Mouse (Mus musculus): Measurements from ENCODE around the gene Acsm1. TPM values are rescaled to one million over a fixed set of nuclear protein-coding genes. Genes with fewer than 3 reads are reported as not detected.

Acsm1 gene
- polyA plus RNA-seq, 1 experiment from 2014 or later, result 7.4 TPM

DNA sequence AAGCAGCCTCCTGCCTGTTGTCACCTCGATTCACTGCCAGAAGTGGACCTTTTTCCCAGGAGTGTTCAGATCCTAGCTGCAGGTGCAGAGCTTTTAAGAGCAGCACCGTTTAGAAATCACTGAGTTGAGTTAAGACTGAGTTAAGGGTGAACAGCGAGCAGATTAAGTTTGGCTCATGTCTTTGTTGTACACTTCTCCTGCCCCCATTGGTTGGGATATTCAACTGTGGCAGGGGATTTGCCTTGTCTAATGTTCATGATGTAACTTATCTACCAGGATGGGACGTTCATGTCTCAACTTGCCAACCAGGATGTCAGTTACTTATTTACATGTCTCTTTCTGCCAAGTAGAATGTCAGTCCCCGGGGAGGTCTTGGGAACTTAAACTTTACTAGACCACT lies 35.5 kb downstream of the Acsm1 start:
- 75% methylated on average over 5 of the region's 5 CpGs for WGBS
- H3K9me3 ChIP-seq (ENCODE audit: low read length), result no peaks in the 10 kb centered on the region
- H3K4me2 ChIP-seq (replicated peaks; ENCODE audit: low read depth, low read length), result no peak overlapping the region
- ATAC-seq (ENCODE audit: low FRiP score, low TSS enrichment), result peak; percentile 63
- H3K4me3 ChIP-seq (ENCODE audit: low read length), result peak overlapping the region; percentile 22
- H3K27ac ChIP-seq (ENCODE audit: low read length), result peak overlapping the region; percentile 36; the same call in 1 of the 2 replicates
- H3K36me3 ChIP-seq (ENCODE audit: insufficient read depth, low read length), result no peaks in the 10 kb centered on the region
- H3K9ac ChIP-seq (replicated peaks; ENCODE audit: low read length), result no peak overlapping the region
- H3K4me1 ChIP-seq (ENCODE audit: insufficient read depth, low read length), result no peaks in the 10 kb centered on the region
- H3K27me3 ChIP-seq (ENCODE audit: insufficient read depth, low read length), result no peaks in the 10 kb centered on the region

DNA sequence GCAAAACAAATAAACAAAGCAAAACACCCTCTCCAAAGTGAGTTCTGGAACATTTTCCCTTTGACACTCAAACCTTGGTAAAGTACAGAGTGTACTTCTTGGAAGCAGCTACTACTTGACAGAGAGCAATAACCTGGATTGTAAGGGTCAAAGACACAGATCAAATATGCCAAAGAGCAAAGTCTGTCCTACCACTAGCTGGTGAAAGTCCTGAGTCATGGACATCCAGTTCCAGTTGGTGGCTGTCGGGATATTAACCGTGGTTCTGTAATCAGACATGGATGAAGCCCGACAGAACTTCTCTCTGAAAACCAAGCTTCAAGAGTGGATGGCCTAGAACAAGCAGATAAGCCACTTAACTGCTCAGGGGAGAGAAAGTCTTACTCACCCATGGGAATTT lies 61.1 kb downstream of the Acsm1 start:
- Histone ChIP-seq H3K4me1 (ENCODE audit: insufficient read depth, low read length) (no peaks in the 10 kb centered on the region), H3K27me3 (ENCODE audit: insufficient read depth, low read length) (no peaks in the 10 kb centered on the region), H3K9ac (replicated peaks; ENCODE audit: low read length) (no peak overlapping the region), H3K27ac (ENCODE audit: low read length) (no peak overlapping the region), H3K9me3 (ENCODE audit: low read length) (no peaks in the 10 kb centered on the region), H3K4me3 (ENCODE audit: low read length) (no peak overlapping the region), H3K4me2 (replicated peaks; ENCODE audit: low read depth, low read length) (no peak overlapping the region), H3K36me3 (ENCODE audit: insufficient read depth, low read length) (no peaks in the 10 kb centered on the region)
- ATAC-seq (ENCODE audit: low FRiP score, low TSS enrichment), result no peak
- WGBS, result 90% methylated on average over 3 of the region's 3 CpGs

DNA sequence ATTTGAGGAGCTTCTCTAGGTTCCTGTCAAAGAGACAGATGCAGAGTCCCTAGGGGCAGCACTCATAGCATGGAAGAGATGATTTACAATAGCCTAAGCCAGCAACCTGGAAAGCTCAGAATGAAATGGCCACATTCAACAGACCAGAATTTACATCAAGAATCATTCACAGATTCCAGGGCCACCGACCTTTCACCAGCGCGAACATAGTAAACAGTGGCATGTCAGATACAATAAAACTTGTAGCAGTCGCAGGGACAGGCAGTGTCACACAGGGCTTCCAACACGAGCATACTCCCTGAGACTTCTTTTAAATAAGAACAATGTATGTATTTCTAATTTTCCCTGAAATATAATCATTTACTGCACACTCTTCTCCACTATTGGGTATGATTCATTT lies 63.6 kb downstream of the Acsm1 start:
- ATAC-seq (ENCODE audit: low FRiP score, low TSS enrichment), result no peak
- H3K4me3 ChIP-seq (ENCODE audit: low read length), result no peak overlapping the region

DNA sequence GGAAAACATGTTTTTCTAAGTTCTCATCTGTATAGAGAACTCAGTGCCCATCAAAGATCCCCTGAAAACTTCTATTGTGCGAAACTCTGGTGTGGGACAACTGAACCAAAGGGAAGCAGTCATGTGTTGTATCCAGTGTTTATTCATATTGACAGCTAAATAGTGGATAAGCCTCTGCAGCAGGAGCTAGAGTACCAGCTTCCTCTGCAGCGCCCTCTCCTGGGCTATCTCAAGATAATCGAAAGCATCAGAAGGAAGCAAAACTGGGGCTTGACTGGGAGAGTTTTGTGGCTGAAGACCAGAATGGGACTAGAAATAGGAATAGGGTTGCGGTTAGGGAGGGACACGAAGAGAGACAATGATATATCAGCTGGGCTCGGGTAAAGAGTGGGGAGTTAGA lies 64.1 kb downstream of the Acsm1 start:
- H3K27me3 ChIP-seq (ENCODE audit: insufficient read depth, low read length), result no peaks in the 10 kb centered on the region
- H3K9me3 ChIP-seq (ENCODE audit: low read length), result no peaks in the 10 kb centered on the region
- WGBS, result 46% methylated on average over 6 of the region's 6 CpGs
- no peaks in the 10 kb centered on the region for H3K36me3 ChIP-seq (ENCODE audit: insufficient read depth, low read length)
- H3K9ac ChIP-seq (replicated peaks; ENCODE audit: low read length), result no peak overlapping the region
- no peak overlapping the region for H3K27ac ChIP-seq (ENCODE audit: low read length)
- no peaks in the 10 kb centered on the region for H3K4me1 ChIP-seq (ENCODE audit: insufficient read depth, low read length)
- no peak for ATAC-seq (ENCODE audit: low FRiP score, low TSS enrichment)
- no peak overlapping the region for H3K4me2 ChIP-seq (replicated peaks; ENCODE audit: low read depth, low read length)
- H3K4me3 ChIP-seq (ENCODE audit: low read length), result no peak overlapping the region

More for the DNA sequence above, 63.6 kb downstream of the Acsm1 start:
- Histone ChIP-seq H3K4me2 (replicated peaks; ENCODE audit: low read depth, low read length) (no peak overlapping the region), H3K4me1 (ENCODE audit: insufficient read depth, low read length) (no peaks in the 10 kb centered on the region), H3K27me3 (ENCODE audit: insufficient read depth, low read length) (no peaks in the 10 kb centered on the region), H3K9me3 (ENCODE audit: low read length) (no peaks in the 10 kb centered on the region), H3K9ac (replicated peaks; ENCODE audit: low read length) (no peak overlapping the region), H3K27ac (ENCODE audit: low read length) (no peak overlapping the region), H3K36me3 (ENCODE audit: insufficient read depth, low read length) (no peaks in the 10 kb centered on the region)
- WGBS, result 63% methylated on average over 5 of the region's 5 CpGs

DNA sequence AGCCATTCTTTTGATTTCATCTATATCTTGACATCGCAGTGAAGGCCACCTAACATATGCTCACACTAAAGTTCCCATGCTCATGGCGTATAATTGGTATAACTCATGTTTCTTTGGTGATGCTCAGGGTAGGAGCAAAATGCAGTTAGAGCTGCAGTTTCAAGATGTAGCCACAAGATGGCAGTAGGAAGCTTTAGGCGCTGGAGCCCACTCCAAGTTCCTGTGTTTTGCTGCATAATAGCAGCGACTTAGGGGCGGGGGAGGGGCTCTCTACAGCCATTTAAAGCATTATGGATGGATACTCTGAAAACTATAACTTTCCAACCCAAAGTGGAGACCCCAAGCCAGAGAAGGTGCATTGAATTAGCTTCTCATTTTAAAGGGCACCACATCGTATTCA lies 66.6 kb downstream of the Acsm1 start:
- WGBS, result 16% methylated on average over 6 of the region's 6 CpGs
- Histone ChIP-seq H3K27ac (ENCODE audit: low read length) (no peak overlapping the region), H3K27me3 (ENCODE audit: insufficient read depth, low read length) (no peaks in the 10 kb centered on the region), H3K4me2 (replicated peaks; ENCODE audit: low read depth, low read length) (no peak overlapping the region), H3K36me3 (ENCODE audit: insufficient read depth, low read length) (no peaks in the 10 kb centered on the region), H3K4me3 (ENCODE audit: low read length) (no peak overlapping the region), H3K9ac (replicated peaks; ENCODE audit: low read length) (no peak overlapping the region), H3K9me3 (ENCODE audit: low read length) (no peaks in the 10 kb centered on the region), H3K4me1 (ENCODE audit: insufficient read depth, low read length) (no peaks in the 10 kb centered on the region)
- ATAC-seq (ENCODE audit: low FRiP score, low TSS enrichment), result peak; percentile 74; the same call in 1 of the 2 replicates

DNA sequence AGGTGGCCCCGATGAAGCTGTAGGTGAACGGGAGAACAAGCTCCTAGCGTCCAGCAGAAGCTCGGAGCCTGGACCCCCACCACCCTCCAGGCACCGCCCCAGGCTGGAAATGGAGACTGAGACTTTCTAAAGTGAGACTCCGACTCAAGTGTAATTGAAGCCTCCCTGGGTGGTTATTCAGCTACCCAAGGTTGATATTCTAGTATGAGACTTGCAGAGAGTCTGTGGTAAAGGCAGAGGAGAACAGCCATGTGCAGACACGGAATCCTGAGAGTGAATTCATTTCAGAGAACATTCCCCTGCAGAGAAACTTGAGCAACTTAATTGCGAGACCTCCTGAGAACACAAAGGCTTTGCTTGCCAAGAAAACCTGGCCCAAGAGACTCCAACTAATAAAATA lies 73.3 kb downstream of the Acsm1 start:
- no peaks in the 10 kb centered on the region for H3K4me1 ChIP-seq (ENCODE audit: insufficient read depth, low read length)
- no peak for ATAC-seq (ENCODE audit: low FRiP score, low TSS enrichment)
- H3K27me3 ChIP-seq (ENCODE audit: insufficient read depth, low read length), result no peaks in the 10 kb centered on the region
- WGBS, result 65% methylated on average over 8 of the region's 8 CpGs
- no peak overlapping the region for H3K27ac ChIP-seq (ENCODE audit: low read length)
- no peak overlapping the region for H3K4me3 ChIP-seq (ENCODE audit: low read length)
- H3K9ac ChIP-seq (replicated peaks; ENCODE audit: low read length), result no peak overlapping the region
- no peak overlapping the region for H3K4me2 ChIP-seq (replicated peaks; ENCODE audit: low read depth, low read length)
- no peaks in the 10 kb centered on the region for H3K9me3 ChIP-seq (ENCODE audit: low read length)
- H3K36me3 ChIP-seq (ENCODE audit: insufficient read depth, low read length), result no peaks in the 10 kb centered on the region

DNA sequence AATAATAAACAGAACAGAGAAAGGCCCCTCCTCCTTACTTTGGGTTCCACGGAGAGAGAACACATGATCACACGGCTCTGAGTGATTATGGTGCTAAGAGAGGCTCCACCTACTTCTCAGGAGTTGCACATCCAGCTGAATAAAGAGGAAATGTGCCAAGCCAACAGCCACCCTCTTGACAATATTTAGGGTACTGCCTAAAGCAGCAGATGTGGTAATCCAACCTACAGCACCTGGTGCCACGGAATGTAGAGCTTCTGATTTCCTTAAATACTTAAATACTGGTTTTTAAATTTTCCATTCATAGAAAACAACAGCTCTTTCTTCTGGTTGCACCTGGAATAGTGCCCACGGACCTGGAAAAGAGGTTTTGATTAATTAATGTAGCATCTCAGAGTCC lies 75.9 kb downstream of the Acsm1 start:
- no peaks in the 10 kb centered on the region for H3K4me1 ChIP-seq (ENCODE audit: insufficient read depth, low read length)
- no peak for ATAC-seq (ENCODE audit: low FRiP score, low TSS enrichment)
- no peak overlapping the region for H3K4me2 ChIP-seq (replicated peaks; ENCODE audit: low read depth, low read length)
- no peaks in the 10 kb centered on the region for H3K36me3 ChIP-seq (ENCODE audit: insufficient read depth, low read length)
- H3K27me3 ChIP-seq (ENCODE audit: insufficient read depth, low read length), result no peaks in the 10 kb centered on the region
- H3K9ac ChIP-seq (replicated peaks; ENCODE audit: low read length), result no peak overlapping the region
- H3K4me3 ChIP-seq (ENCODE audit: low read length), result no peak overlapping the region
- 58% methylated on average over 4 of the region's 4 CpGs for whole genome bisulfite sequencing
- no peak overlapping the region for H3K27ac ChIP-seq (ENCODE audit: low read length)
- no peaks in the 10 kb centered on the region for H3K9me3 ChIP-seq (ENCODE audit: low read length)

DNA sequence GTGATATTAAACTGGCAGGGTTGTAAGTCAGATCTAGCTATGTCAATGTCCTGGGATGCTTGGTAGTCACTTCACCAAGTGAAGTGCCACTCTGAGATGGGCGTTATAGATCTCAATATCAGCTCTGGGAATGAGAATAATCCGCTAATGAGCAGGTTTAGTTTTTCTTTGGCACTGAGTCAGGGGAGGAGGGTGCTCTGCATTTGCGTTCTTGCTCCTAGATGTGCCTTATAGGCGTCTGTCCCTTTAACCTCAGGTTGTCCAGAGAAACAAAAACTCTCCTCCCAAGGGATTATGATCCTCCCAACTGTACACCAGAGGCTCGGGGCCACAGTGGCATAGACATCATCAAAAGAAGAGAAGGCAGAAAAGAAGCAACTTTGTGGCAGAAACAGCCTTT lies 82.9 kb downstream of the Acsm1 start, which contains the start of gene Acsm4:
TSS of gene Acsm4 (plus strand) at position 301 of the 400 bp plus-strand sequence.
- Histone ChIP-seq H3K27ac (ENCODE audit: low read length) (no peak within 1 kb of the TSS), H3K27me3 (ENCODE audit: insufficient read depth, low read length) (no peaks in the 10 kb centered on the region), H3K4me1 (ENCODE audit: insufficient read depth, low read length) (no peaks in the 10 kb centered on the region), H3K4me2 (replicated peaks; ENCODE audit: low read depth, low read length) (no peak within 1 kb of the TSS), H3K4me3 (ENCODE audit: low read length) (no peak within 1 kb of the TSS), H3K36me3 (ENCODE audit: insufficient read depth, low read length) (no peaks in the 10 kb centered on the region), H3K9ac (replicated peaks; ENCODE audit: low read length) (no peak within 1 kb of the TSS), H3K9me3 (ENCODE audit: low read length) (no peaks in the 10 kb centered on the region)
- no peak for ATAC-seq (ENCODE audit: low FRiP score, low TSS enrichment)
- 80% methylated on average over 5 of the region's 5 CpGs for WGBS

DNA sequence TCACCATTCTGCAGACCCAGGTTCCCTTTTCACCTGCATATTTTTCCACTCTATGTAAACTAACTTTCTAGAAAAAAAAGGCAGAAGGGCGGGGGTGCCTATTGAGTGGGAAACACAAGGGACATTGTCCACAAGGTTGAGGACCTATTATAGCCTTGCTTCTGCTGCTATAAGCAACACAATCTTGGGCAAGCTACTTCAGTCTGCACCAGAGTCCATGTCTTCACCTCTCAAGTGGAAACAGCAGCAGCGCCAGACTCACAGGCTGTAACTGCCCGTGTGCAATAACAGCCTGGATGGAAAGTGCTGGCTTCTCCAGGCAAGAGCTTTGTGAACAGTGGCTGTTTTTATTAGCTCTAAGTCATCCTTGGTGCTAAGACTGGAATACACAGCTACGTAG lies 85.5 kb downstream of the Acsm1 start:
- Histone ChIP-seq H3K27ac (ENCODE audit: low read length) (no peak overlapping the region), H3K9me3 (ENCODE audit: low read length) (no peaks in the 10 kb centered on the region), H3K4me3 (ENCODE audit: low read length) (no peak overlapping the region), H3K27me3 (ENCODE audit: insufficient read depth, low read length) (no peaks in the 10 kb centered on the region), H3K9ac (replicated peaks; ENCODE audit: low read length) (no peak overlapping the region), H3K4me1 (ENCODE audit: insufficient read depth, low read length) (no peaks in the 10 kb centered on the region), H3K4me2 (replicated peaks; ENCODE audit: low read depth, low read length) (no peak overlapping the region), H3K36me3 (ENCODE audit: insufficient read depth, low read length) (no peaks in the 10 kb centered on the region)
- ATAC-seq (ENCODE audit: low FRiP score, low TSS enrichment), result no peak
- WGBS, result 80% methylated on average over 4 of the region's 4 CpGs

DNA sequence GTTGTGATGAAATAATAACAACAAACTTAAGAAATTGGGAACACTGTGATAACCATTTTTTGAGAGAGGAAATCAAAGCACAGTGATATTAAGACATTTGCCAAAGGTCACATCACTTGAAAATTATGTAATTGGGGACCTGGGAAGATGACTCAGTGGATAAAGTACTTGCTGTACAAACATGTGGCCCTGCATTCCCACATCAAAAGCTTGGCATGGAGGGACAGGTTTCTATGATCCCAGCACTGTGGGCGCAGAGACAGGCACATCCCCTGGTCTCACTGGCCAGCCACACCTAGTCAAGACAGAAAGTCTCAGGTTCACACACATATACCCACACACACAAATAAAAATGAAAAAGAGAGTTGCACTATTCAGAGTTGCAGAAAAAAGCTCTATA lies 88.1 kb downstream of the Acsm1 start:
- Histone ChIP-seq H3K9me3 (ENCODE audit: low read length) (no peaks in the 10 kb centered on the region), H3K4me1 (ENCODE audit: insufficient read depth, low read length) (no peaks in the 10 kb centered on the region), H3K4me3 (ENCODE audit: low read length) (no peak overlapping the region), H3K36me3 (ENCODE audit: insufficient read depth, low read length) (no peaks in the 10 kb centered on the region), H3K9ac (replicated peaks; ENCODE audit: low read length) (no peak overlapping the region), H3K27ac (ENCODE audit: low read length) (no peak overlapping the region), H3K27me3 (ENCODE audit: insufficient read depth, low read length) (no peaks in the 10 kb centered on the region), H3K4me2 (replicated peaks; ENCODE audit: low read depth, low read length) (no peak overlapping the region)
- 83% methylated on average over 1 of the region's 1 CpGs for WGBS
- ATAC-seq (ENCODE audit: low FRiP score, low TSS enrichment), result no peak

Measured in kidney, embryonic 16.5 days (tissue).